Mouse (Mus musculus) embryonic facial prominence, embryonic 15.5 days (tissue): ENCODE measurements around the gene Tnfaip1. TPM values are rescaled to one million over a fixed set of nuclear protein-coding genes. Genes with fewer than 3 reads are reported as not detected.
A peak's percentile ranks its signal among the peaks of the same experiment; 100 is the strongest.
"Not testable (repeated sequence)": the region's sequence is repeated elsewhere in the genome, so short reads cannot be mapped to it uniquely, and the experiment has no call there.

Source experiments
- ATAC-seq: fragments of 200-750 bp; cut with Nextera tagmentation; 2 replicates; pipeline ENCODE4 v1.8.0; 2017; ENCODE audit warnings: low read depth, moderate TSS enrichment; ENCODE audit not compliant: insufficient number of reproducible peaks, low FRiP score, low TSS enrichment
- H3K27ac ChIP-seq: fragments of 300-500 bp; sonication (generic); replicated peaks from 2 replicates; pipeline ENCODE4 v1.5.1; 2015; ENCODE audit warnings: mild to moderate bottlenecking, inconsistent platforms
- H3K27me3 ChIP-seq: fragments of 300-500 bp; sonication (generic); 2 replicates; pipeline ENCODE4 v1.6.1; 2015; ENCODE audit warnings: inconsistent platforms
- H3K36me3 ChIP-seq: fragments of 300-500 bp; sonication (generic); 2 replicates; pipeline ENCODE4 v1.6.1; 2015; ENCODE audit warnings: mild to moderate bottlenecking, inconsistent platforms
- H3K4me1 ChIP-seq: fragments of 300-500 bp; sonication (generic); 2 replicates; pipeline ENCODE4 v1.6.1; 2015; ENCODE audit warnings: inconsistent platforms
- H3K4me2 ChIP-seq: fragments of 300-500 bp; sonication (generic); replicated peaks from 2 replicates; pipeline ENCODE4 v1.6.1; 2015; ENCODE audit warnings: mild to moderate bottlenecking, inconsistent platforms
- H3K4me3 ChIP-seq: fragments of 300-500 bp; sonication (generic); replicated peaks from 2 replicates; pipeline ENCODE4 v1.5.1; 2015; ENCODE audit warnings: mild to moderate bottlenecking, inconsistent platforms
- H3K9ac ChIP-seq: fragments of 300-500 bp; sonication (generic); 2 replicates; pipeline ENCODE4 v1.6.1; 2015; ENCODE audit warnings: inconsistent platforms
- H3K9me3 ChIP-seq: fragments of 300-500 bp; sonication (generic); replicated peaks from 2 replicates; pipeline ENCODE4 v1.6.1; 2016; ENCODE audit warnings: inconsistent platforms
- WGBS: fragments of 180-500 bp; shearing (Covaris S2); methylation state at CpG from one replicate; pipeline ENCODE4 v1.1.7; 2015; 5-methylcytosine and 5-hydroxymethylcytosine counted together
- polyA plus RNA-seq: library from polyadenylated mRNA; unstranded; fragments of >200 nt; fragmentation: Nextera tagmentation; extraction: Ambion mirVana; gene quantifications from 2 replicates; pipeline ENCODE4 v1.2.1, GENCODE M21; 2015

The Tnfaip1 gene
- polyA plus RNA-seq, 1 experiment from 2014 or later, result 79.6 TPM

- Histone ChIP-seq H3K4me2 (peak overlapping the region; percentile 82), H3K4me3 (peak overlapping the region; percentile 94), H3K36me3 (peaks cover 20% of the 10 kb centered on the region), H3K27ac (peak overlapping the region; percentile 98), H3K27me3 (no peaks in the 10 kb centered on the region), H3K9ac (peak overlapping the region; percentile 85), H3K4me1 (peaks cover 31% of the 10 kb centered on the region), H3K9me3 (no peaks in the 10 kb centered on the region)
- under 1% methylated on average over 23 of the region's 23 CpGs for whole genome bisulfite sequencing
- peak; percentile 49 for ATAC-seq
These were observed 604 bp downstream of the Tnfaip1 start for GRCm38 (mm10) chr11:78535376-78536079.

- Histone ChIP-seq H3K9me3 (no peaks in the 10 kb centered on the region), H3K4me2 (peak overlapping the region; percentile 82), H3K4me1 (peaks cover 31% of the 10 kb centered on the region), H3K36me3 (peaks cover 19% of the 10 kb centered on the region), H3K27me3 (no peaks in the 10 kb centered on the region), H3K9ac (no peak overlapping the region), H3K4me3 (peak overlapping the region; percentile 94), H3K27ac (no peak overlapping the region)
- 79% methylated on average over 4 of the region's 4 CpGs for WGBS
- no peak for ATAC-seq
These were observed 1.6 kb downstream of the Tnfaip1 start for GRCm38 (mm10) chr11:78534516-78534915.

DNA sequence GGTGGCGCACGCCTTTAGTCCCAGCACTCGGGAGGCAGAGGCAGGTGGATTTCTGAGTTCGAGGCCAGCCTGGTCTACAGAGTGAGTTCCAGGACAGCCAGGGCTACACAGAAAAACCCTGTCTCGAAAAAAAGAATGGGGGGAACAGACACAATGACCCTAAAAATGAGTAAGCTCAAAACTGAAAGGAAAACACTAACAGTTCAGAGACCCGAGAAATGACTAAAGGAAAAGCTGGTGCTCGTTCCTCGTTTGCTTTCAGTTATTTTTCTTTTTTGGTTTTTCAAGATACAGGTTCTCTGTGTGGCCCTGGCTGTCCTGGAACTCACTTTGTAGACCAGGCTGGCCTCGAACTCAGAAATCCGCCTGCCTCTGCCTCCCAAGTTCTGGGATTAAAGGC lies 4.6 kb downstream of the Tnfaip1 start:
- 94% methylated on average over 10 of the region's 10 CpGs for WGBS
- H3K36me3 ChIP-seq, result peaks cover 38% of the 10 kb centered on the region

GRCm38 (mm10) chr11:78531046-78531445 lies 5.1 kb downstream of the Tnfaip1 start:
- Histone ChIP-seq H3K4me2 (no peak overlapping the region), H3K36me3 (peaks cover 42% of the 10 kb centered on the region), H3K27me3 (no peaks in the 10 kb centered on the region), H3K9me3 (no peaks in the 10 kb centered on the region), H3K9ac (no peak overlapping the region), H3K4me3 (no peak overlapping the region), H3K27ac (0 out of 2 replicates have a peak overlapping the region, but pooled peaks have one; percentile 7), H3K4me1 (peaks cover 13% of the 10 kb centered on the region)
- no peak for ATAC-seq
- 64% methylated on average over 6 of the region's 6 CpGs for WGBS

More for the DNA sequence above, 4.6 kb downstream of the Tnfaip1 start:
- not testable (repeated sequence) for ATAC-seq, H3K9ac ChIP-seq, H3K4me3 ChIP-seq, H3K27me3 ChIP-seq, H3K4me2 ChIP-seq, H3K27ac ChIP-seq, H3K9me3 ChIP-seq
- H3K4me1 ChIP-seq, result peaks cover 13% of the 10 kb centered on the region

DNA sequence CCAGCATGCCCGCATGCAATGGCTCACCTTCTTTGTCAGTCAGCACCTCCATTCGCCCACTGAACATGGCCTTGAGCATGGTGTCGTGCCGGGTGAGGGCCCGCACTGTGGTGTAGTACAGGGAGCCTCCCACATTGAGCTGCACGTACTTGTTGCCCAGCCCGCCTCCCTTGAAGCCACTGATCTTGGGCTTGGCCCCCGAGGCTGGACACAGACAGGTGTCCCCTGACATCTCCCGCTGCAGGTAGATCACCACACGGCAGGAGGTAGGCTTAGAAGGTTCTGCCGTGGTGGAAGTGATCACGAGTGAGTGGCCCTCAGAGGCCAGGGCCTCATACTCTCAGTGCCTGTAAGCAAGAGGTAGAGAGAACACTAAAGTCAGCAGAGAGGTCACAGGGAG lies 6.1 kb downstream of the Tnfaip1 start:
- 87% methylated on average over 12 of the region's 12 CpGs for WGBS

DNA sequence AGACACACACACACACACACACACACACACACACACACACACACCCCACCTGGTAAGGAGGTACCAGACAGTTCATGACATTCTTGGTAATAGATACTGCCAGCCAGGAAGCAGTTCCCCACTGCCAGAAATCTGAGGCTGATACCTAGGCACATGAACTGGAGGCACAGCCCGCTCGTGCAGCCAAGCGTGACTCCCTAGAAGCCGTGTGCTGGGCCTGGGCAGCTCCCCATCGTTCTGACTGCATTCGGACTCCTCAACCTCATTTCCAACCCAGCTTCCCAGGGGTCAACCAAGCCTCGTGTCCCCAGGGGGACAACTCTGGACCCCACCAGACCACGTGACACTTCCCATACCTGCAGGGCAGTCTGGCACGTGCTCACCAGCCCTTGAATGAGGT lies 7.4 kb downstream of the Tnfaip1 start:
- no peaks in the 10 kb centered on the region for H3K9me3 ChIP-seq
- 80% methylated on average over 9 of the region's 9 CpGs for WGBS
- no peak overlapping the region for H3K4me2 ChIP-seq
- H3K36me3 ChIP-seq, result peaks cover 66% of the 10 kb centered on the region
- no peaks in the 10 kb centered on the region for H3K27me3 ChIP-seq
- no peak overlapping the region for H3K4me3 ChIP-seq
- no peaks in the 10 kb centered on the region for H3K4me1 ChIP-seq
- ATAC-seq, result no peak
- H3K9ac ChIP-seq, result no peak overlapping the region
- no peak overlapping the region for H3K27ac ChIP-seq

More for the DNA sequence above, 6.1 kb downstream of the Tnfaip1 start:
- H3K27ac ChIP-seq, result no peak overlapping the region
- ATAC-seq, result no peak
- no peaks in the 10 kb centered on the region for H3K27me3 ChIP-seq
- peaks cover 53% of the 10 kb centered on the region for H3K36me3 ChIP-seq
- no peak overlapping the region for H3K9ac ChIP-seq
- peaks cover 8% of the 10 kb centered on the region for H3K4me1 ChIP-seq
- H3K4me2 ChIP-seq, result no peak overlapping the region
- H3K4me3 ChIP-seq, result no peak overlapping the region
- no peaks in the 10 kb centered on the region for H3K9me3 ChIP-seq

DNA sequence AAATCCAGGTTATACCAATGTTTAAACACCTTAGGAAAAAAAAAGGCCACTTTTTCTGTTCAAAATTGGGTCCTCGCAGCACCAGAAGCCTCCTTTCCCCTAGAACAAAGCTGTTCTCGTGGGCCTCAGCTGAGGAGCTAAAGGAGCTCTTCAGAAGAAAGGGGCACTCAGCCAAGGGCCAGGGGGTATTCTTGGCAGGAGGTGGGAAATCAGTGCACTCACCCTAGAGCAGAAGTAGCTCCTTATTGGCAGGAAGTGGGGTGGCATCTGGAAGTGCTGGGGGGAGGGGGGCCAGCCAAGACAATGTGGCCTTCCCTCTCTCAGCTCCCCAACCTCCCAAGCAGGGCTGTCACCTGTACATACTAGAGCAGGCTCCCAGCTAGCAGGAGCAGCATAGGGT lies 11.3 kb downstream of the Tnfaip1 start:
- 67% methylated on average over 2 of the region's 2 CpGs for WGBS
- ATAC-seq, result no peak
- Histone ChIP-seq H3K36me3 (peaks cover 97% of the 10 kb centered on the region), H3K9ac (no peak overlapping the region), H3K4me3 (no peak overlapping the region), H3K27ac (no peak overlapping the region), H3K4me2 (no peak overlapping the region), H3K27me3 (no peaks in the 10 kb centered on the region), H3K4me1 (no peaks in the 10 kb centered on the region), H3K9me3 (no peaks in the 10 kb centered on the region)

DNA sequence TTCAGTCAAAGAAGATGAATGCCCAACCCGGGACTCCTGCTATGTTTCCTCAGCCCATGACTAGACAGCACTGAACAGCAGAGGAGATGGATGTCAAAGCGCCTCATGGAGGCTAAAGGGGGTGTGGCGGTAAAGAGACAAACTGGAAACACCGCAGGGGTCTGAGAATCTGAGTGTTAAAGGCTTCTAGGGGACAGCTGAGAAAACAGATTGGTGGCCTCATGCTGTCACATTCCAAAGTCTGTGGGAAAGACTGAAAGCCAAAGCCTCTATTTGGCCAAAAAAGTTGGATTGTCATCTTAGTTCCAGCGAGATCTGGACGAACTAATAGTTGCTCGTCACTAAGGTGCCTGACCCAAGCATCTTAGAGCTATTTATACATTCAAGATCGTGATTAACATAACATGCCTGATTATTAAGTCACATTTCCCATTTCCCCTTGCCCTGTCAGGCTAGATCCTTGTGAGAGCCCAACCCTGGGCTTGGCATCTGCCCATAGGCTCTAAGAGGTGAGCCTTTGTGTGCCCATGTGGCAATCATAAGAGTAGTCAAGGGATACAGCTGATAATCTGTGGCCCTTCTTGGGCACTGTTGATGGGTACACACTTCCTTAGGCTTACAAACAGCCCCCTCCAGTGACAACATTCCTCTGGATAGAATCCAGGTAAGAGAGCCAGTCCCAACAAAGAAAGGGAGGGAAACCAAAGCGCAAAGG lies 12.7 kb downstream of the Tnfaip1 start:
- no peaks in the 10 kb centered on the region for H3K27me3 ChIP-seq
- no peak for ATAC-seq
- no peak overlapping the region for H3K4me2 ChIP-seq
- H3K4me3 ChIP-seq, result no peak overlapping the region
- H3K9me3 ChIP-seq, result no peaks in the 10 kb centered on the region
- no peaks in the 10 kb centered on the region for H3K4me1 ChIP-seq
- no peak overlapping the region for H3K9ac ChIP-seq
- 0 out of 2 replicates have a peak overlapping the region, but pooled peaks have one; percentile 17 for H3K27ac ChIP-seq
- 85% methylated on average over 9 of the region's 9 CpGs for WGBS
- peaks cover 99% of the 10 kb centered on the region for H3K36me3 ChIP-seq

GRCm38 (mm10) chr11:78522481-78522997 lies 13.6 kb downstream of the Tnfaip1 start:
- Histone ChIP-seq H3K27ac (no peak overlapping the region), H3K27me3 (no peaks in the 10 kb centered on the region), H3K9me3 (no peaks in the 10 kb centered on the region), H3K4me1 (no peaks in the 10 kb centered on the region), H3K4me3 (no peak overlapping the region), H3K36me3 (peaks cover 99% of the 10 kb centered on the region), H3K4me2 (no peak overlapping the region), H3K9ac (no peak overlapping the region)
- ATAC-seq, result no peak
- WGBS, result 95% methylated on average over 1 of the region's 1 CpGs

GRCm38 (mm10) chr11:78521880-78522279 lies 14.3 kb downstream of the Tnfaip1 start:
- H3K9ac ChIP-seq, result no peak overlapping the region
- ATAC-seq, result no peak
- H3K4me3 ChIP-seq, result no peak overlapping the region
- H3K36me3 ChIP-seq, result peaks cover 95% of the 10 kb centered on the region
- WGBS, result 85% methylated on average over 3 of the region's 3 CpGs
- H3K9me3 ChIP-seq, result no peaks in the 10 kb centered on the region
- no peak overlapping the region for H3K27ac ChIP-seq
- H3K4me1 ChIP-seq, result no peaks in the 10 kb centered on the region
- no peak overlapping the region for H3K4me2 ChIP-seq
- no peaks in the 10 kb centered on the region for H3K27me3 ChIP-seq

DNA sequence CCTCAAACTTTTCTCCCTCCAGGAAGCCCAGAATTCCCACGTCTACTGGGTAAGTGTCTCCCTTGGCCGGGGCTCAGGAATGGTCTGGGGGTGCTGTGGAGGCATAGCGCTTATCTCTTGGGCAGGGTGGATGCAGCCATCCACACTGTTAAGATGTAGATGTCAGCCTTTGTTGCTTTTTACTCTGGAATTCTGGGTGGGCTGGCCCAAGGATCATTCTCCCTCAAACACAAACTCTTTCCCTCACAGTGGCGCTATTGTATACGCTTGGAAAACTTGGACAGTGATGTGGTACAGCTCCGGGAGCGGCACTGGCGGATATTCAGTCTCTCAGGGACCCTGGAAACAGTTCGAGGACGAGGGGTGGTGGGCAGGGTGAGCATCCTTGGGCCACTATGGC lies 17.2 kb downstream of the Tnfaip1 start:
- no peak for ATAC-seq
- H3K9me3 ChIP-seq, result no peaks in the 10 kb centered on the region
- no peak overlapping the region for H3K4me2 ChIP-seq
- H3K27me3 ChIP-seq, result no peaks in the 10 kb centered on the region
- no peaks in the 10 kb centered on the region for H3K4me1 ChIP-seq
- H3K4me3 ChIP-seq, result no peak overlapping the region
- H3K36me3 ChIP-seq, result peaks cover 94% of the 10 kb centered on the region
- no peak overlapping the region for H3K9ac ChIP-seq
- 90% methylated on average over 10 of the region's 10 CpGs for WGBS
- H3K27ac ChIP-seq, result no peak overlapping the region
